Mouse (Mus musculus) limb, embryonic 15.5 days (tissue): ENCODE measurements around the gene Ykt6. TPM values are rescaled to one million over a fixed set of nuclear protein-coding genes. Genes with fewer than 3 reads are reported as not detected.
"Not testable (repeated sequence)": the region's sequence is repeated elsewhere in the genome, so short reads cannot be mapped to it uniquely, and the experiment has no call there.

Experiments used
- ATAC-seq: fragments of 200-750 bp; cut with Nextera tagmentation; 2 replicates; pipeline ENCODE4 v1.8.0; 2017; ENCODE audit warnings: low read depth, moderate TSS enrichment; ENCODE audit not compliant: insufficient number of reproducible peaks, low FRiP score, low TSS enrichment
- H3K27ac ChIP-seq: fragments of 300-500 bp; sonication (generic); 2 replicates; pipeline ENCODE4 v1.5.1; 2015; ENCODE audit warnings: moderate library complexity, mild to moderate bottlenecking, inconsistent platforms
- H3K27me3 ChIP-seq: fragments of 300-500 bp; sonication (generic); 2 replicates; pipeline ENCODE4 v1.6.1; 2015; ENCODE audit warnings: inconsistent platforms
- H3K36me3 ChIP-seq: fragments of 300-500 bp; sonication (generic); 2 replicates; pipeline ENCODE4 v1.6.1; 2015; ENCODE audit warnings: inconsistent platforms
- H3K4me1 ChIP-seq: fragments of 300-500 bp; sonication (generic); 2 replicates; pipeline ENCODE4 v1.6.1; 2015; ENCODE audit warnings: inconsistent platforms
- H3K4me2 ChIP-seq: fragments of 300-500 bp; sonication (generic); 2 replicates; pipeline ENCODE4 v1.6.1; 2015; ENCODE audit warnings: mild to moderate bottlenecking, inconsistent platforms
- H3K4me3 ChIP-seq: fragments of 300-500 bp; sonication (generic); 2 replicates; pipeline ENCODE4 v1.5.1; 2015; ENCODE audit warnings: mild to moderate bottlenecking, inconsistent platforms
- H3K9ac ChIP-seq: fragments of 300-500 bp; sonication (generic); 2 replicates; pipeline ENCODE4 v1.6.1; 2015; ENCODE audit warnings: inconsistent platforms
- H3K9me3 ChIP-seq: fragments of 300-500 bp; sonication (generic); 2 replicates; pipeline ENCODE4 v1.6.1; 2016; ENCODE audit warnings: inconsistent platforms
- WGBS: fragments of 180-500 bp; shearing (Covaris S2); methylation state at CpG from one replicate; pipeline ENCODE4 v1.1.7; 2015; 5-methylcytosine and 5-hydroxymethylcytosine counted together
- polyA plus RNA-seq: library from polyadenylated mRNA; unstranded; fragments of >200 nt; fragmentation: Nextera tagmentation; extraction: Ambion mirVana; gene quantifications from 2 replicates; pipeline ENCODE4 v1.2.1, GENCODE M21; 2015

The Ykt6 gene
- polyA plus RNA-seq, 1 experiment from 2014 or later = 77.4 TPM

GRCm38 (mm10) chr11:5995989-5996388 lies 40.5 kb downstream of the Ykt6 start:
- H3K9ac ChIP-seq = no peak overlapping the region
- peaks cover 16% of the 10 kb centered on the region for H3K4me1 ChIP-seq

DNA sequence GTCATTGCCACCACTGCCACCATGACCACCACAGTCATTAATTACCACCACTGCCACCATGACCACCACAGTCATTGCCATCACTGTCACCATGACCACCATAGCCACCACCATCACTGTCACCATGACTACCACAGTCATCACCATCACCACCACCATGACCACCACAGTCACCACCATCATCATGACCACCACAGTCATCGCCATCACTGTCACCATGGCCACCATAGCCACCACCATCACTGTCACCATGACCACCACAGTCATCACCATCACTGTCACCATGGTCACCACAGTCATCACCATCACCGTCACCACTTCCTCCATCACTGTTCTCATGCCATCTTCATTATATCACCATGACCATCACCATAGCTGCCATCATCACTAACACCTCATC lies 43.0 kb downstream of the Ykt6 start:
- Histone ChIP-seq H3K9ac (no peak overlapping the region), H3K36me3 (no peaks in the 10 kb centered on the region), H3K27me3 (no peaks in the 10 kb centered on the region; the same call in none of the 2 replicates), H3K4me3 (no peak overlapping the region), H3K4me1 (peaks cover 32% of the 10 kb centered on the region), H3K4me2 (no peak overlapping the region), H3K9me3 (no peaks in the 10 kb centered on the region), H3K27ac (no peak overlapping the region)
- no peak for ATAC-seq
- WGBS = 93% methylated on average over 2 of the region's 2 CpGs

More at GRCm38 (mm10) chr11:5995989-5996388, 40.5 kb downstream of the Ykt6 start:
- Histone ChIP-seq H3K27me3 (no peaks in the 10 kb centered on the region; the same call in 1 of the 2 replicates), H3K4me3 (no peak overlapping the region), H3K27ac (no peak overlapping the region), H3K4me2 (no peak overlapping the region), H3K9me3 (no peaks in the 10 kb centered on the region), H3K36me3 (no peaks in the 10 kb centered on the region)
- WGBS = 16% methylated on average over 8 of the region's 8 CpGs
- no peak for ATAC-seq

DNA sequence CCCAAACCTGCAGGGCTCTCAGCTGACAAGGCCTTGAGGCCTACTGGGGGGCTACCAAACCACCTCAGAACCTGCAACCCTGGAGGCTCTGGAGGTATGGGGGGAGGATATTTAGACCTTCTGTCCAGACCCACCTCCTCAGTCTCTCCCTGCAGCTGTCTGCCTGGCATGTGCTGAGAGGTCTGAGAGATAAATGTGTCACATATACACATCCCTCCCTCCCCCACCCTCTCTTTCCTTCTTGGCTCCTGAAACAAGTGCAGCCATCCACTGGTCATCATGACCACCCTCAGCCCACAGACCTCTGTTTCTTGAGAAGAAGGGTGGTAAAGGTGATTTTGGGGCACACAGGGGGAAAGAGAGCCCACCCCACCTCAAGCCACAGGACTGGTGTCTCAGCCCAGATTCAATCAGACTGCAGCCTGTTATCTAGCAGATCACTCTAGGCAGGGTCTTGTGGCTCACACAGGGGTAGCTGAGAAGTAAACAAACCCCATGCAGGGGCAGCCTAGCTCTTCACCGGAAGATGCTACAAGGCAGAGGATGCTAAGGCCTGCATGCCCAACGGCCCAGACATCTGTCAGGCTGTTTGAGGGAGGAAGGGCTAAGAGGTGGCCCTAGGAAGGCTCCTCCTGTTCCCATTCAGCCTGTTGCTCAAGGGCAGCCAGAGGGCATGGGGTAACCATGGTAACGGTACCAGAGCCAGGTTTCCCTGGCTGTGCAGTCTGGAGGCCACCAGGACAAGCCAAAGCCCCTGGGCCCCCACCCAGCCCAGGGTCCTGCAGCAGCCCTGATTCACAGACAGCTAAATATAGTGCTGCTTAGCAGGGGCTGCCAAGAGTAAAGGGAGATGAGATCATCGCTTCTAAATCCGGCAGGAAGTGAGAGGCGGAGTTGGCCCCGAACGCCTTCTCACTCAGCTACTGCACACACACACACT lies 44.6 kb downstream of the Ykt6 start:
- peak overlapping the region; percentile 84 for H3K27ac ChIP-seq
- no peak overlapping the region for H3K9ac ChIP-seq
- peaks cover 11% of the 10 kb centered on the region for H3K27me3 ChIP-seq
- WGBS = 16% methylated on average over 8 of the region's 8 CpGs
- no peaks in the 10 kb centered on the region for H3K9me3 ChIP-seq
- peaks cover 32% of the 10 kb centered on the region for H3K4me1 ChIP-seq
- H3K36me3 ChIP-seq = no peaks in the 10 kb centered on the region
- H3K4me2 ChIP-seq = no peak overlapping the region
- peak; percentile 91 for ATAC-seq
- no peak overlapping the region for H3K4me3 ChIP-seq

DNA sequence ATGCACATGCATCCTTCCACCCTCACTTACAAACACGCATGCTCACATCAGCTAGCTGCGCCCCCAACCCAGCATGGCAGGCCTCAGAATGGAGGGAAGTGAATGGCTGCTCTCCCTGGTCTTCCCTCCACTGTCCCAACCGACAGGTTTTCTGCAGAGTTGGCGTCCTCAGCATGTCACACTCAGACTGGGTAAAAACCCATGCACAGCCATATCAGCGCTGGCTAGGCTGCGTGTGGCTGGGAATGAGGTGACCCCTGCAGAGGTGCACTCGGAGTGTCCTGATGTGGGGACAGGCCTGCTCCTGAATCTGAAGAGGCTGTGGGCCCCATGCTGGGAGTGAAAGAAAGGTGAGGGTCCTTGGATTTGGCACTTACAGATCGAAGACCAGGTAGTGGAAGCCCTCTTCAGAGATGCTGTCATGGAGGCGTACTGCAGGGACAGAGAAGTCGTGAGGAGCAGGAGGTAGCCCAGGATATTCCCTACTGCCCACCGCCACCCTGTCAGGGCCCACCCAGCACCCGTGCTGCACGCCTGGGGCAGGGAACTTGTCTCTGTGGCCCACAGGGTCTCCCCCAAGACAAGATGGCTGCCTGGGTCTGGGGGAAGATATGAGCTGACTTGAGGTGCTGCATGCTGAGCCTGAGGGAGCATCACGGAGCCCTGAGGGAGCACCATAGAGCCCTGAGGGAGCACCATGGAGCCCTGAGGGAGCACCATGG lies 45.6 kb downstream of the Ykt6 start:
- peak overlapping the region; percentile 71 for H3K27ac ChIP-seq
- H3K4me1 ChIP-seq = peaks cover 32% of the 10 kb centered on the region
- no peak overlapping the region for H3K4me2 ChIP-seq

GRCm38 (mm10) chr11:6001981-6002649 lies 46.6 kb downstream of the Ykt6 start:
- Histone ChIP-seq H3K4me1 (peaks cover 32% of the 10 kb centered on the region), H3K36me3 (no peaks in the 10 kb centered on the region), H3K9me3 (no peaks in the 10 kb centered on the region), H3K4me3 (no peak overlapping the region), H3K9ac (no peak overlapping the region), H3K4me2 (no peak overlapping the region), H3K27me3 (peaks cover 11% of the 10 kb centered on the region), H3K27ac (peak overlapping the region; percentile 71)
- ATAC-seq = no peak
- WGBS = 65% methylated on average over 9 of the region's 9 CpGs

More for the DNA sequence above, 45.6 kb downstream of the Ykt6 start:
- Histone ChIP-seq H3K4me3 (no peak overlapping the region), H3K36me3 (no peaks in the 10 kb centered on the region), H3K9me3 (no peaks in the 10 kb centered on the region), H3K9ac (no peak overlapping the region), H3K27me3 (peaks cover 11% of the 10 kb centered on the region)
- no peak for ATAC-seq
- 79% methylated on average over 14 of the region's 14 CpGs for WGBS

GRCm38 (mm10) chr11:6003046-6003639 lies 47.6 kb downstream of the Ykt6 start:
- H3K9me3 ChIP-seq = no peaks in the 10 kb centered on the region
- H3K4me3 ChIP-seq = no peak overlapping the region
- peaks cover 11% of the 10 kb centered on the region for H3K27me3 ChIP-seq
- H3K36me3 ChIP-seq = no peaks in the 10 kb centered on the region
- ATAC-seq = no peak
- no peak overlapping the region for H3K9ac ChIP-seq
- WGBS = 47% methylated on average over 2 of the region's 2 CpGs
- no peak overlapping the region for H3K27ac ChIP-seq
- no peak overlapping the region for H3K4me2 ChIP-seq
- H3K4me1 ChIP-seq = peaks cover 32% of the 10 kb centered on the region

DNA sequence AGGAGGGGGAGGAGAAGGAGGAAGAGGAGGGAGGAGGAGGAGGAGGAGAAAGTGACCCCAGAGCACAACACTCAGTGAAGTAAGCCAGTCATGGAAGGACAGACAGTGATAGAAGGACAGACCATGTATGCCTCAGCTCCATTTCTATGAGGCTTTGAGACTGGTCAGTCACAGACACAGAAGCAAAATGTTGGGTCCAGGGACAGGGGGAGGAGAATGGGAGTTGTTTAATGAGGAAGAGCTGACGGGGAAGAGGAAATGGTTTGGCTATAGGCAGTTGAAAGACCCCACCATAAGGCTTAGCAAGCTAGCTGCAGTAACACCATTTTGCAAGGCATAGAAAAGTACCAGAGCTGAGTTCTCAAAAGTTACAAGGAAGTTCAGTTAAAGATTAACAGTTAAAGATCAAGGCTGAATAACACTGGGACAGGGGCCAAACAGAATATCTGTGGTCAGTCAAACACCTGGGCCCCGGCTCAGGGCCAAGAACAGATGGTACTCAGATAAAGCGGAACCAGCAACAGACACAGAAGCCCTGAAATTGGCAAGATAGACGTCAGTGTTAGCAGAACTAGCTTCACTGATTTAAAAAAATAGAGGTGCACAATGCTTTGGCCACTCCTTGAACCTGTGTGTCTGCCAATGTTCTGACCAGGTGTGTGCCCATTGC lies 50.0 kb downstream of the Ykt6 start:
- H3K4me3 ChIP-seq, H3K9ac ChIP-seq, ATAC-seq, H3K36me3 ChIP-seq, H3K27ac ChIP-seq, H3K4me2 ChIP-seq, H3K9me3 ChIP-seq: not testable (repeated sequence)
- Histone ChIP-seq H3K4me1 (peaks cover 21% of the 10 kb centered on the region), H3K27me3 (peaks cover 11% of the 10 kb centered on the region)
- 20% methylated on average over 1 of the region's 4 CpGs for WGBS

DNA sequence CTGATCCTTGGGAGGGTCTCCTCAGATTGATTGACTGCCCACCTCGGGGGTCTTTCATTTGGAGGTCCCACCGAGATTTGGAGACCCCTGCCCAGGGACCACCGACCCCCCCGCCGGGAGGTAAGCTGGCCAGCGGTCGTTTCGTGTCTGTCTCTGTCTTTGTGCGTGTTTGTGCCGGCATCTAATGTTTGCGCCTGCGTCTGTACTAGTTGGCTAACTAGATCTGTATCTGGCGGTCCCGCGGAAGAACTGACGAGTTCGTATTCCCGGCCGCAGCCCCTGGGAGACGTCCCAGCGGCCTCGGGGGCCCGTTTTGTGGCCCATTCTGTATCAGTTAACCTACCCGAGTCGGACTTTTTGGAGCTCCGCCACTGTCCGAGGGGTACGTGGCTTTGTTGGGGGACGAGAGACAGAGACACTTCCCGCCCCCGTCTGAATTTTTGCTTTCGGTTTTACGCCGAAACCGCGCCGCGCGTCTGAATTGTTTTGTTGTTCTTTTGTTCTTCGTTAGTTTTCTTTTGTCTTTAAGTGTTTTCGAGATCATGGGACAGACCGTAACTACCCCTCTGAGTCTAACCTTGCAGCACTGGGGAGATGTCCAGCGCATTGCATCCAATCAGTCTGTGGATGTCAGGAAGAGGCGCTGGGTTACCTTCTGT lies 51.0 kb downstream of the Ykt6 start:
- Histone ChIP-seq H3K4me3 (peak overlapping the region; percentile 40), H3K27me3 (peaks cover 11% of the 10 kb centered on the region), H3K4me2 (peak overlapping the region; percentile 52), H3K4me1 (peaks cover 11% of the 10 kb centered on the region)
- H3K27ac ChIP-seq, H3K9ac ChIP-seq, H3K36me3 ChIP-seq, ATAC-seq, H3K9me3 ChIP-seq: not testable (repeated sequence)
- 3% methylated on average over 39 of the region's 44 CpGs for WGBS

GRCm38 (mm10) chr11:6007010-6007778 lies 51.7 kb downstream of the Ykt6 start:
- not testable (repeated sequence) for H3K27ac ChIP-seq, H3K4me1 ChIP-seq, H3K9me3 ChIP-seq, ATAC-seq, H3K36me3 ChIP-seq, H3K9ac ChIP-seq
- Histone ChIP-seq H3K27me3 (peaks cover 11% of the 10 kb centered on the region), H3K4me2 (peak overlapping the region; percentile 52), H3K4me3 (peak overlapping the region; percentile 40)
- 5% methylated on average over 26 of the region's 49 CpGs for WGBS

- H3K4me2 ChIP-seq = peak overlapping the region; percentile 37
- not testable (repeated sequence) for H3K4me1 ChIP-seq, H3K9ac ChIP-seq, H3K36me3 ChIP-seq, ATAC-seq, H3K27ac ChIP-seq, H3K9me3 ChIP-seq
- peak overlapping the region; percentile 40 for H3K4me3 ChIP-seq
- 23% methylated on average over 11 of the region's 13 CpGs for WGBS
- peaks cover 11% of the 10 kb centered on the region for H3K27me3 ChIP-seq
Measured at GRCm38 (mm10) chr11:6007779-6008128, 52.3 kb downstream of the Ykt6 start.
